22 mouse cellular contexts compared by ENCODE assay signal in the genomic region with DNA sequence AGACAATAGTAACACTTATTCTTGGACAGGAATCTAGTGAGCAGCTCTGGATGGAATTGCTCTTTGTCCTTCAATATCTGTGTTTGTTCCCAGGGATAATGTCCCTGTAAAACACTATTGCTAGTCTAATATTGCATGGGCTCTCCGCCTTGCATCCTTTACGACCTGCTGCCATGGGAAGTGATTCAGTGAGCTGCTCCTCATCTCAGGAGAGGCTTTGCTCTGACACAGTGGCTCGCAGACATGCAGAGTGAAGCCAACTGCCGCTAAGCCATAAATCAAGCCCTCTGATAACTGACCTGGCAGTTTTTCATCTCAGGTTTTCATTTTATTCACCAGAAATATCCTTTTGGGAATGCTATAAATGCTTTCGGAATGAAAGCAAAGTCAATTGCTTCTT.
DNase-seq lines count a peak whose midpoint lies in the region; ATAC-seq and TF ChIP-seq lines count a peak whose summit lies in the region.
"Had no signal": no experiment of that assay in that cellular context is flagged by ENCODE, and none has a peak within 500 bp of the region (broad histone marks: within the 10 kb centered on the region; RNA-seq: fewer than 3 reads in every experiment).

No protein-coding gene starts in this region.

- no peak overlapping the region for H3K9ac ChIP-seq in kidney, postnatal 0 days (ENCODE audit: low read depth, low read length)
- H3K9ac ChIP-seq: embryonic facial prominence, embryonic 15.5 days; forebrain, embryonic 15.5 days; limb, embryonic 12.5 days; liver, postnatal 0 days had no signal

- no peak overlapping the region for H3K4me3 ChIP-seq in kidney, postnatal 0 days (replicated peaks; ENCODE audit: low read depth, low read length)
- H3K4me3 ChIP-seq in embryonic fibroblast, embryonic 13.5 days (ENCODE audit: insufficient read depth, low read length) = no peak overlapping the region
- H3K4me3 ChIP-seq in olfactory bulb, adult 2 months (ENCODE audit: insufficient read depth, low read depth, low read length) = no peak overlapping the region
- H3K4me3 ChIP-seq: embryonic facial prominence, embryonic 15.5 days; forebrain, embryonic 15.5 days; limb, embryonic 12.5 days had no signal

- H3K4me2 ChIP-seq in kidney, postnatal 0 days (ENCODE audit: low read length) = no peak overlapping the region
- H3K4me2 ChIP-seq: embryonic facial prominence, embryonic 15.5 days; forebrain, embryonic 15.5 days; heart, embryonic 11.5 days; limb, embryonic 12.5 days; liver, embryonic 11.5 days had no signal

- no peak for ATAC-seq in kidney, postnatal 0 days (replicated peaks; ENCODE audit: low FRiP score, low read depth)
- ATAC-seq: forebrain, embryonic 15.5 days; hindbrain, embryonic 16.5 days; liver, postnatal 0 days; lung, postnatal 0 days had no signal

- no peaks in the 10 kb centered on the region for H3K36me3 ChIP-seq in kidney, postnatal 0 days (ENCODE audit: insufficient read depth, low read length)
- H3K36me3 ChIP-seq: embryonic facial prominence, embryonic 15.5 days; forebrain, embryonic 15.5 days; limb, embryonic 12.5 days had no signal

- H3K4me1 ChIP-seq in kidney, postnatal 0 days (replicated peaks; ENCODE audit: insufficient read depth, low read length) = no peaks in the 10 kb centered on the region
- peaks cover 2% of the 10 kb centered on the region for H3K4me1 ChIP-seq in embryonic fibroblast, embryonic 13.5 days (ENCODE audit: control insufficient read depth, insufficient read depth, low read length)
- H3K4me1 ChIP-seq in olfactory bulb, adult 2 months (ENCODE audit: control insufficient read depth, insufficient read depth, low read length) = peaks cover 3% of the 10 kb centered on the region
- H3K4me1 ChIP-seq: embryonic facial prominence, embryonic 15.5 days; forebrain, embryonic 15.5 days; limb, embryonic 12.5 days had no signal

- TF ChIP-seq POLR2A in embryonic fibroblast, embryonic 13.5 days (IDR thresholded peaks at IDR 0.05; ENCODE audit: low read depth, low read length) = no peak
- TF ChIP-seq POLR2A in olfactory bulb, adult 2 months (IDR thresholded peaks at IDR 0.05; ENCODE audit: insufficient read depth, low read depth, low read length) = no peak

- H3K27ac ChIP-seq in kidney, postnatal 0 days = no peak overlapping the region
- 0 out of 2 replicates have a peak overlapping the region, but pooled peaks have one; percentile 5 for H3K27ac ChIP-seq in embryonic fibroblast, embryonic 13.5 days (ENCODE audit: insufficient read depth, low read length)
- peak overlapping the region; percentile 66 for H3K27ac ChIP-seq in olfactory bulb, adult 2 months (ENCODE audit: insufficient read depth, low read depth, low read length)
- H3K27ac ChIP-seq: embryonic facial prominence, embryonic 15.5 days; forebrain, embryonic 15.5 days; limb, embryonic 12.5 days; macrophage had no signal

- H3K27me3 ChIP-seq in kidney, postnatal 0 days (ENCODE audit: insufficient read depth, low read length) = no peaks in the 10 kb centered on the region
- H3K27me3 ChIP-seq: embryonic facial prominence, embryonic 15.5 days; forebrain, embryonic 15.5 days; limb, embryonic 12.5 days had no signal

- H3K9me3 ChIP-seq in kidney, postnatal 0 days (replicated peaks; ENCODE audit: low read length) = no peaks in the 10 kb centered on the region
- H3K9me3 ChIP-seq: embryonic facial prominence, embryonic 15.5 days; forebrain, embryonic 15.5 days; limb, embryonic 12.5 days had no signal

- TF ChIP-seq CTCF in kidney, postnatal 0 days (IDR thresholded peaks at IDR 0.05; ENCODE audit: low read depth) = no peak
- TF ChIP-seq CTCF in embryonic fibroblast, embryonic 13.5 days (IDR thresholded peaks at IDR 0.05; ENCODE audit: borderline replicate concordance, insufficient read depth, low read length) = no peak
- no peak for TF ChIP-seq CTCF in olfactory bulb, adult 2 months (IDR thresholded peaks at IDR 0.05; ENCODE audit: insufficient read depth, low read depth, low read length)

- DNase-seq in embryo, embryonic 10 days (ENCODE audit: low spot score) = peak; percentile 5
- no peak for DNase-seq in embryo, embryonic 9.5 days (ENCODE audit: extremely low spot score)
- peak; percentile 13 for DNase-seq in kidney, postnatal 0 days (ENCODE audit: low spot score)
- DNase-seq in kidney, postnatal 4 days = no peak
- DNase-seq in spleen, postnatal 4 days (ENCODE audit: low spot score in 2 of 2) = no peak
- DNase-seq: adrenal gland, postnatal 25 days; cerebellum, adult 11 months; cerebellum, postnatal 10 days; kidney, adult 11 months; kidney, postnatal 10 days; liver, postnatal 0 days; thymus, postnatal 14 days had no signal

- WGBS in kidney, postnatal 0 days = 18% methylated on average over 5 of the region's 5 CpGs
- WGBS in olfactory bulb, adult 2 months = 58% methylated on average over 5 of the region's 5 CpGs

Comparison
In these comparisons a context has a peak if more than half of its experiments do, and no peak if none do; other contexts are left out.
1. DNase-seq: peak in embryo, embryonic 10 days (single experiment) and kidney, postnatal 0 days (single experiment); none in embryo, embryonic 9.5 days (single experiment), kidney, postnatal 4 days (0 of 2) and spleen, postnatal 4 days (0 of 2).